Mouse (Mus musculus) liver, embryonic 14.5 days (tissue): ENCODE results near the gene Slc24a4. TPM values are rescaled to one million over a fixed set of nuclear protein-coding genes. Genes with fewer than 3 reads are reported as not detected.

Experiments used
- ATAC-seq: fragments of 200-750 bp; cut with Nextera tagmentation; 2 replicates; pipeline ENCODE4 v1.8.0; 2017; ENCODE audit warnings: moderate number of reproducible peaks, mild to moderate bottlenecking, moderate library complexity; ENCODE audit not compliant: insufficient read depth
- DNase-seq, 3 experiments: peaks; one replicate each; pipeline ENCODE4 v3.0.0-alpha.2; 2012 to 2013; ENCODE audit warnings: low read depth in 3 of 3, low spot score in 3 of 3
- H3K27ac ChIP-seq: fragments of 300-500 bp; sonication (generic); 2 replicates; pipeline ENCODE4 v1.5.1; 2014; ENCODE audit warnings: moderate library complexity, mild to moderate bottlenecking, control low read depth, inconsistent platforms
- H3K27me3 ChIP-seq: fragments of 300-500 bp; sonication (generic); 2 replicates; pipeline ENCODE4 v1.6.1; 2014; ENCODE audit warnings: mild to moderate bottlenecking, low read length, moderate library complexity; ENCODE audit not compliant: control insufficient read depth, insufficient read depth
- H3K36me3 ChIP-seq: fragments of 300-500 bp; sonication (generic); replicated peaks from 2 replicates; pipeline ENCODE4 v1.6.1; 2014; ENCODE audit warnings: low read depth; ENCODE audit not compliant: control insufficient read depth, insufficient read depth
- H3K4me1 ChIP-seq, 2 experiments: fragments of 200-500 bp in 1 of 2; fragments of 300-500 bp in 1 of 2; sonication (generic) in 1 of 2; replicated peaks; 2 replicates each; pipeline ENCODE4 v1.6.1; 2012 to 2014; ENCODE audit warnings: antibody characterized with exemption in 1 of 2, inconsistent platforms in 1 of 2, low read length in 1 of 2; ENCODE audit not compliant: control insufficient read depth in 2 of 2, insufficient read depth in 2 of 2
- H3K4me2 ChIP-seq: fragments of 300-500 bp; sonication (generic); 2 replicates; pipeline ENCODE4 v1.6.1; 2014; ENCODE audit warnings: low read depth, mild to moderate bottlenecking, control low read depth, moderate library complexity
- H3K4me3 ChIP-seq, 2 experiments: fragments of 200-500 bp in 1 of 2; fragments of 300-500 bp in 1 of 2; sonication (generic) in 1 of 2; 2 replicates each; pipeline ENCODE4 v1.5.1; 2012 to 2014; ENCODE audit warnings: low read depth in 2 of 2, low read length in 2 of 2, mild to moderate bottlenecking in 2 of 2, control low read depth in 1 of 2, inconsistent platforms in 1 of 2, moderate library complexity in 1 of 2; ENCODE audit not compliant: insufficient read depth in 1 of 2
- H3K9ac ChIP-seq: fragments of 300-500 bp; sonication (generic); replicated peaks from 2 replicates; pipeline ENCODE4 v1.6.1; 2014; ENCODE audit warnings: mild to moderate bottlenecking, control low read depth, moderate library complexity
- H3K9me3 ChIP-seq: fragments of 300-500 bp; sonication (generic); 2 replicates; pipeline ENCODE4 v1.6.1; 2016; ENCODE audit warnings: low read length, mixed read lengths; ENCODE audit not compliant: control insufficient read depth
- CTCF ChIP-seq: IDR thresholded peaks from 2 replicates; pipeline ENCODE4 v1.5.1; 2016; ENCODE audit warnings: antibody characterized with exemption, low read depth, control low read depth
- EP300 ChIP-seq: IDR thresholded peaks from 2 replicates; pipeline ENCODE4 v1.6.1; 2016; ENCODE audit warnings: antibody characterized with exemption, low read depth
- WGBS: fragments of 180-500 bp; shearing (Covaris S2); extraction: QIAGEN DNeasy Blood & Tissue Kit; methylation state at CpG from one replicate; pipeline ENCODE4 v1.1.7; 2014; ENCODE audit not compliant: insufficient replicate concordance; 5-methylcytosine and 5-hydroxymethylcytosine counted together
- polyA plus RNA-seq, 2 experiments: library from polyadenylated mRNA; depleted of rRNA in 1 of 2; stranded (reverse) in 1 of 2; unstranded in 1 of 2; fragments of >200 nt; fragmentation: Nextera tagmentation in 1 of 2; extraction: Ambion mirVana in 1 of 2; gene quantifications; 2 replicates each; pipeline versions ENCODE4 v1.2.1 to v1.2.3; 2012 to 2014

Gene Slc24a4
- polyA plus RNA-seq, 2 experiments: 0.08 to 0.10 TPM

DNA sequence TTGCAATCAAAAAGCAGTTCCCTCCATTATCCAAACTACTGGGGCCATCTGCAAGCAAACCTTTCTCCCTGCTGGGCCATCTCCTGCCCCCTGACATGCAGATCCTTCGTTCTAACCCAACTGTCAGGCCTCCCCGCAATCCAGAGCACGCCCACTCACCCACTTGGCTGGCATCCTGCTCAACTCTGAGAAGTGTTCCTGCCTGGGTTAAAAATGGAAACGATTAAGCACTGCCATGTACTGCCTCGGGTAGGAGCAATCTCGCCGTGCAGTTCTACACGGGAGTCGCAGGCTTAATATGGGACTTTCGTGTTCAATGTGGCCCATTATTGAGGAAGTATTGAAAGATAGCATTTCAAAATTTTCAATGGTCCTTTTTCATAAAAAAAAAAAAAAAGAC, 11.2 kb downstream of the Slc24a4 start:
- DNase-seq (no peak), ATAC-seq (no peak)
- no peak for TF ChIP-seq CTCF
- no peak for TF ChIP-seq EP300
- Histone ChIP-seq H3K4me1 (no peaks in the 10 kb centered on the region), H3K9ac (no peak overlapping the region), H3K27me3 (no peaks in the 10 kb centered on the region), H3K27ac (no peak overlapping the region), H3K4me3 (no peak overlapping the region), H3K36me3 (no peaks in the 10 kb centered on the region), H3K9me3 (no peaks in the 10 kb centered on the region), H3K4me2 (no peak overlapping the region)
- 69% methylated on average over 10 of the region's 10 CpGs for WGBS

DNA sequence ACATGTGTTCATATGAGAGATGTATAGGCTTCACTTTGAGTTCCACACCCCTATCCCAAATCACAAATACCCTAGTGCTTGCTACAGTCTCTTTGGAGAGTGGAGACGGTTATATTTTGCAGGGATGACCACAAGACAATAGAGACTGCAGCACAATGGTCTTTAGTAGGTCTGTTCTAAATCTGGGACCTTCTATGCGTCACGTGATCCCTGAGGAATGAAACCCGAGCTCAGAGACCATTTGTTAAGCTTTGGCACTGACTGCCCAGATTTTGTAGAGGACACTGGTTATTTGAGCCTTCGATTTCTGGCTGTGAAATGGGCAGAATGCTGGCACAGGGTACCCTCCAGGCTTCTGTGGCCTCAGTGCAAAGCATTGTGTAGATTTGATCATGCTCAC, 12.8 kb downstream of the Slc24a4 start:
- no peaks in the 10 kb centered on the region for H3K4me1 ChIP-seq
- H3K4me3 ChIP-seq: no peak overlapping the region
- ATAC-seq (no peak), DNase-seq (no peak)
- no peak overlapping the region for H3K27ac ChIP-seq
- H3K9ac ChIP-seq: no peak overlapping the region
- no peaks in the 10 kb centered on the region for H3K9me3 ChIP-seq
- H3K4me2 ChIP-seq: no peak overlapping the region
- H3K27me3 ChIP-seq: no peaks in the 10 kb centered on the region
- WGBS: 50% methylated on average over 5 of the region's 5 CpGs
- H3K36me3 ChIP-seq: no peaks in the 10 kb centered on the region
- TF ChIP-seq CTCF: no peak
- no peak for TF ChIP-seq EP300

DNA sequence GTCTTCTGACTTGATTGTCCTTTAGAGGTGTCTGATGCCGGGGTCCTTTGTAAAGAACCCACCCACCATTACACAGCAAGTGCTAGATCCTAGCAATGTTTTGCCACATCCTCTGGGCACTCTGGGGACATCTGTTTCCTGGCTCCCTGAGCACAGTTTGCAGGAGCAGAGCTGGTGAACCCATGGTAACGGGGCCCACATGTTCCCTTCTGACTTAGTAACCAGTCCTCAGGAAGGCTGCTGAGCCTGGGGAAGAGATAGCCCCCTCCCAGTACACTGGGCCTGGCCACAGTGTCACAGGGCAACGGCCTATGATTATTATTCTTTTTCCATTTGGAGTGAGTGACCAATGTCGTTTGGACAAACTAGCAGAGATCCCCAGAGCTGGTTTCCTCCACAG, 19.1 kb downstream of the Slc24a4 start:
- Histone ChIP-seq H3K36me3 (no peaks in the 10 kb centered on the region), H3K9ac (no peak overlapping the region), H3K4me2 (no peak overlapping the region), H3K27me3 (no peaks in the 10 kb centered on the region), H3K4me3 (no peak overlapping the region), H3K4me1 (no peaks in the 10 kb centered on the region), H3K9me3 (no peaks in the 10 kb centered on the region), H3K27ac (no peak overlapping the region)
- DNase-seq (no peak), ATAC-seq (no peak)
- TF ChIP-seq CTCF (no peak), EP300 (no peak)
- 21% methylated on average over 4 of the region's 4 CpGs for whole genome bisulfite sequencing

DNA sequence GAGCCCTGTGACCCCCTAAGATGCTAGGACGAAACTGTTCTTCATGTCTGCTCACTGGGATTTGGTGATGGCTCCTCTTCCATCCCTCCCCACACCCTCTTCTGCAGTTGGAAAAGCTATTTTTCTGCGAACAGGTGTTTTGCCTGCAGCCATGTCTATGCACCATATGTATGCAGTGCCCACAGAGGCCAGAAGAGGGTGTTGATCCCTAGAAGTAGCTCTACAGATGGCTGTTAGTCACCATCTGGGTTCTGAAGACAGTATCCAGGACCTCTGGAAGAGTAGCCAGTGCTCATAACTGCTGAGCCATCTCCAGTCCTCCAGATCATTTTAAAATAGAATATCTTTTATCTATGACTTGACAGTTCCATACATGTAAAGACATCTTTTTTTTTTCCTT, 20.2 kb downstream of the Slc24a4 start:
- Histone ChIP-seq H3K36me3 (no peaks in the 10 kb centered on the region), H3K9ac (no peak overlapping the region), H3K4me3 (no peak overlapping the region), H3K4me2 (no peak overlapping the region), H3K27ac (no peak overlapping the region), H3K4me1 (0 out of 4 replicates have a peak, but pooled peaks cover 0 to 2% of the 10 kb centered on the region in 2 experiments), H3K27me3 (no peaks in the 10 kb centered on the region), H3K9me3 (no peaks in the 10 kb centered on the region)
- 46% methylated on average over 2 of the region's 2 CpGs for WGBS
- TF ChIP-seq EP300 (no peak), CTCF (peak; percentile 31)
- ATAC-seq (no peak), DNase-seq (no peak)

DNA sequence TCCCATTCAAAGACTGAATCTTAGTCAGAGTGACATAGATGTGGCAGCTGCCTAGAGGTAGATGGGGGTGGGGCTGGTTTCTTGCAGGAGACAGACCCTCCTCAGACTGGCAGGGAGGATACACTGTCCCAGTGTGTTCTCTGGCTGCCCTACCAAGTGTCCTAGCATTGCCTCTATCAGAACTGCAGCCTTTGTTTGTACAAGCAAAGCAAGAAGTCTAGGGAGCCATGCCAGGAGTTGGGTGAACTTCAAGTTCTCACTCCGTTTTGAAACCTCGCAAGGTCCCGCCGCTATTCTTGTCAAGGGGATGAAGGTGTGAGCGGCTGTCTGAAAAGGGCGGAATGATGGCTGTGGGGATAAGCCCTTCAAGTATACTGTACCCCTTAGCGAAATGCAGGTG, 22.7 kb downstream of the Slc24a4 start:
- Histone ChIP-seq H3K9ac (no peak overlapping the region), H3K9me3 (no peaks in the 10 kb centered on the region), H3K36me3 (no peaks in the 10 kb centered on the region), H3K4me3 (no peak overlapping the region), H3K27ac (no peak overlapping the region), H3K27me3 (no peaks in the 10 kb centered on the region), H3K4me1 (0 out of 4 replicates have a peak, but pooled peaks cover 0 to 2% of the 10 kb centered on the region in 2 experiments), H3K4me2 (no peak overlapping the region)
- ATAC-seq (no peak), DNase-seq (no peak)
- TF ChIP-seq CTCF: no peak
- no peak for TF ChIP-seq EP300
- 69% methylated on average over 7 of the region's 7 CpGs for WGBS
